Mouse (Mus musculus) MEL (cell line): ENCODE results near the gene Ypel4.

Source experiments
- CTCF ChIP-seq, 3 experiments: IDR thresholded peaks in 2 of 3; conservative IDR thresholded peaks in 1 of 3; 2 replicates each; pipeline ENCODE4 v1.5.1; 2011 to 2012; ENCODE audit warnings: low read length in 3 of 3, low read depth in 2 of 3, mild to moderate bottlenecking in 2 of 3, improper control_type of control experiment in 1 of 3, inconsistent platforms in 1 of 3, mixed read lengths in 1 of 3, moderate library complexity in 1 of 3; ENCODE audit not compliant: control insufficient read depth in 1 of 3, insufficient read depth in 1 of 3, poor library complexity in 1 of 3, severe bottlenecking in 1 of 3
- EP300 ChIP-seq, 2 experiments: IDR thresholded peaks; 2 replicates each; pipeline ENCODE4 v1.6.1; 2011; ENCODE audit warnings: improper control_type of control experiment in 2 of 2, low read length in 2 of 2, low read depth in 1 of 2, mild to moderate bottlenecking in 1 of 2
- HCFC1 ChIP-seq: IDR thresholded peaks from 2 replicates; pipeline ENCODE4 v1.6.1; 2012; ENCODE audit warnings: low read depth, mild to moderate bottlenecking, inconsistent platforms, low read length, improper control_type of control experiment, moderate library complexity
- MAFK ChIP-seq: IDR thresholded peaks from 2 replicates; pipeline ENCODE4 v1.6.1; 2011; ENCODE audit warnings: low read depth, mild to moderate bottlenecking, low read length, improper control_type of control experiment, borderline replicate concordance
- MAX ChIP-seq: IDR thresholded peaks from 2 replicates; pipeline ENCODE4 v1.6.1; 2011; ENCODE audit warnings: low read length, improper control_type of control experiment
- NELFE ChIP-seq: IDR thresholded peaks from 2 replicates; pipeline ENCODE4 v1.6.1; 2011; ENCODE audit warnings: low read depth, low read length, improper control_type of control experiment
- POLR2A ChIP-seq, 2 experiments: IDR thresholded peaks; 2 replicates each; pipeline ENCODE4 v1.6.1; 2011 to 2012; ENCODE audit warnings: low read length in 2 of 2, mild to moderate bottlenecking in 2 of 2, control low read depth in 1 of 2, improper control_type of control experiment in 1 of 2, low read depth in 1 of 2, moderate library complexity in 1 of 2; ENCODE audit not compliant: control insufficient read depth in 1 of 2, insufficient read depth in 1 of 2, poor library complexity in 1 of 2
- POLR2AphosphoS5 ChIP-seq: IDR thresholded peaks from 2 replicates; pipeline ENCODE4 v1.6.1; 2012; ENCODE audit warnings: low read depth, borderline replicate concordance, mild to moderate bottlenecking, inconsistent platforms, low read length, moderate library complexity, mixed read lengths
- RCOR1 ChIP-seq: IDR thresholded peaks from 2 replicates; pipeline ENCODE4 v1.6.1; 2012; ENCODE audit warnings: low read depth, mild to moderate bottlenecking, inconsistent platforms, low read length, improper control_type of control experiment
- TAL1 ChIP-seq: IDR thresholded peaks from 2 replicates; pipeline ENCODE4 v1.6.1; 2012; ENCODE audit warnings: mild to moderate bottlenecking, inconsistent platforms, low read length, moderate library complexity, mixed read lengths
- ZMIZ1 ChIP-seq: IDR thresholded peaks from 2 replicates; pipeline ENCODE4 v1.6.1; 2012; ENCODE audit warnings: low read depth, mild to moderate bottlenecking, inconsistent platforms, low read length, improper control_type of control experiment, moderate library complexity

GRCm38 (mm10) chr2:84756245-84756644, 22.4 kb downstream of the Ypel4 start:
- TF ChIP-seq TAL1 (no peak), POLR2A (IDR thresholded peaks at IDR 0.05; ENCODE audit: control insufficient read depth in 1 of 2, insufficient read depth in 1 of 2, low read depth in 1 of 2, low read length in 2 of 2, poor library complexity in 1 of 2) (no peak), EP300 (IDR thresholded peaks at IDR 0.05; ENCODE audit: low read depth in 1 of 2, low read length in 2 of 2) (no peak), MAX (no peak), CTCF (IDR thresholded peaks at IDR 0.05 in 2 of 3, conservative IDR thresholded peaks at IDR 0.05 in 1 of 3; ENCODE audit: control insufficient read depth in 1 of 3, insufficient read depth in 1 of 3, low read depth in 2 of 3, low read length in 3 of 3, poor library complexity in 1 of 3, severe bottlenecking in 1 of 3) (no peak), ZMIZ1 (no peak), HCFC1 (no peak), POLR2AphosphoS5 (no peak), RCOR1 (no peak), NELFE (no peak), MAFK (no peak)
